Mouse (Mus musculus) lung, embryonic 15.5 days (tissue): ENCODE results near the gene Exoc4. TPM values are rescaled to one million over a fixed set of nuclear protein-coding genes. Genes with fewer than 3 reads are reported as not detected.

ENCODE experiments used
- ATAC-seq: fragments of 200-750 bp; cut with Nextera tagmentation; 2 replicates; pipeline ENCODE4 v1.8.0; 2017; ENCODE audit warnings: moderate number of reproducible peaks, borderline replicate concordance; ENCODE audit not compliant: low FRiP score, low TSS enrichment; ENCODE audit errors: extremely low read depth
- H3K27ac ChIP-seq: fragments of 300-500 bp; sonication (generic); 2 replicates; pipeline ENCODE4 v1.5.1; 2015; ENCODE audit warnings: moderate library complexity, mild to moderate bottlenecking, inconsistent platforms
- H3K27me3 ChIP-seq: fragments of 300-500 bp; sonication (generic); 2 replicates; pipeline ENCODE4 v1.6.1; 2015; ENCODE audit warnings: inconsistent platforms
- H3K36me3 ChIP-seq: fragments of 300-500 bp; sonication (generic); 2 replicates; pipeline ENCODE4 v1.6.1; 2015; ENCODE audit warnings: inconsistent platforms
- H3K4me1 ChIP-seq: fragments of 300-500 bp; sonication (generic); 2 replicates; pipeline ENCODE4 v1.6.1; 2015; ENCODE audit warnings: inconsistent platforms
- H3K4me2 ChIP-seq: fragments of 300-500 bp; sonication (generic); 2 replicates; pipeline ENCODE4 v1.6.1; 2015; ENCODE audit warnings: inconsistent platforms, mild to moderate bottlenecking, moderate library complexity
- H3K4me3 ChIP-seq: fragments of 300-500 bp; sonication (generic); 2 replicates; pipeline ENCODE4 v1.5.1; 2015; ENCODE audit warnings: mild to moderate bottlenecking, inconsistent platforms
- H3K9ac ChIP-seq: fragments of 300-500 bp; sonication (generic); 2 replicates; pipeline ENCODE4 v1.6.1; 2015; ENCODE audit warnings: inconsistent platforms
- H3K9me3 ChIP-seq: fragments of 300-500 bp; sonication (generic); 2 replicates; pipeline ENCODE4 v1.6.1; 2016; ENCODE audit warnings: inconsistent platforms
- WGBS: fragments of 180-500 bp; shearing (Covaris S2); methylation state at CpG from one replicate; pipeline ENCODE4 v1.1.7; 2015; 5-methylcytosine and 5-hydroxymethylcytosine counted together
- polyA plus RNA-seq: library from polyadenylated mRNA; unstranded; fragments of >200 nt; fragmentation: Nextera tagmentation; extraction: Ambion mirVana; gene quantifications from 2 replicates; pipeline ENCODE4 v1.2.1, GENCODE M21; 2015

Exoc4 gene
- polyA plus RNA-seq, 1 experiment from 2014 or later, result 40.8 TPM

DNA sequence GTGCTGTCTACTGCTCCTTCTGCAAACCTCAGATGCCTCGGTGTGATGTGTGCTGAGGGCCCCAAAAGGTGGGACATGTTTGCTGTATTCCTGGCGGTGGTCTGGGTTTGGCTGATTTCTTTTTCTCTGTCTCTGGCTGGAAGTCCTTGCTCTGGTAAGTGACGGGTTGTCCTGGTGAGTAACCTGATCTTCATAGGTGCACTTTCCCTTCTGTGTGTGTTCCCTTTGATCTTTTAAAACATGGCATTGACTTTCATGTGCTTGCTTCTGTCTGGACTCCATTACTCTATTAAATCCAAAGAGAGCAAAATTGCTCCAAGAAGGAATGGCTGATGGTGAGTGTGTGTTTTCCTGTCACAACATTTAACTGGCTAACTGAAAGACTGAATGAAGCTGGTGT lies 12.7 kb downstream of the Exoc4 start:
- ATAC-seq, result no peak
- no peak overlapping the region for H3K27ac ChIP-seq
- no peaks in the 10 kb centered on the region for H3K9me3 ChIP-seq
- WGBS, result 62% methylated on average over 3 of the region's 3 CpGs
- H3K27me3 ChIP-seq, result no peaks in the 10 kb centered on the region
- no peak overlapping the region for H3K9ac ChIP-seq
- H3K4me1 ChIP-seq, result peaks cover 21% of the 10 kb centered on the region
- H3K4me2 ChIP-seq, result no peak overlapping the region
- no peak overlapping the region for H3K4me3 ChIP-seq
- H3K36me3 ChIP-seq, result peaks cover 5% of the 10 kb centered on the region; the same call in 1 of the 2 replicates

DNA sequence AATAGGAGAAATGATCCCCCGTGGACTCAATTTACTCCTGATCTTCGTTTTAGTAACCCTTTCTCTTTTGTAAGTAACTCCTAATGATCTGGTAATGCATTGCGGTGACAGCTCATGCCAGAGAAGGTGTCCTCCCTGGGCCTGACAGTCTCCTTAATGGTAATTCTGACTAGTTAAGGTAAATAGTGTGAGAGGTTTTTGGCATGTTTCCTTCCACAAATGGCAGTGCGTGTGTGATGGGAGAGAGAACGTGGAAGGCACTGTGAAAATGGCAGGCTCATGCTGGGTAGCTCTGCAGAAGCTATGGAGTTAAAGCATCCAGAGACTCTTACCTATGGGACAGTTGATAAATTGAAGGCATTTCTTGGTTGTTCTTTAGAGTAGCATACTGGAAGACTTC lies 15.1 kb downstream of the Exoc4 start:
- Histone ChIP-seq H3K27ac (no peak overlapping the region), H3K9me3 (no peaks in the 10 kb centered on the region), H3K4me3 (no peak overlapping the region), H3K9ac (no peak overlapping the region), H3K4me2 (no peak overlapping the region), H3K36me3 (peaks cover 13% of the 10 kb centered on the region; the same call in 1 of the 2 replicates), H3K27me3 (no peaks in the 10 kb centered on the region), H3K4me1 (peaks cover 21% of the 10 kb centered on the region)
- 34% methylated on average over 5 of the region's 5 CpGs for WGBS
- ATAC-seq, result no peak

DNA sequence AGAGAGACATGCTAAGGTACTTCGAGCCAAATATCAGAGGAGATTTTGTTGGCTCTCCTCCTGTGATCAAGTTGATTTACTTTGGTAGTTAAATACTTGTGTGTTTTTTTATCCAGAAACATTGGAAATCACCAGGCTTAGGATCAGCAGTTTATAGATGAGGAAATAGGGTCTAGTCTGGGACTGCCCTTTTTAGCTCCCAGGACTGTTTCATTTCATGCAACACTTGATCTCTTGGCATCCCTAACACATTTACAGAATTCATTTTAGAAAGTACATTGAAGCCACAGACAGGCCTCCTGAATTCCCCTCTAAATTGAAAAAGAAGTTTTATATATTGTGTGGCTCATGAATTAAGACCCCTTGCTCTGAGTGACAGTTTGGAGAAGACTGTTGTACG lies 15.5 kb downstream of the Exoc4 start:
- Histone ChIP-seq H3K9ac (no peak overlapping the region), H3K9me3 (no peaks in the 10 kb centered on the region), H3K4me1 (peaks cover 21% of the 10 kb centered on the region), H3K4me3 (no peak overlapping the region), H3K27me3 (no peaks in the 10 kb centered on the region), H3K4me2 (no peak overlapping the region), H3K36me3 (peaks cover 13% of the 10 kb centered on the region; the same call in 1 of the 2 replicates), H3K27ac (no peak overlapping the region)
- ATAC-seq, result no peak; the same call in 1 of the 2 replicates
- 57% methylated on average over 2 of the region's 2 CpGs for WGBS

DNA sequence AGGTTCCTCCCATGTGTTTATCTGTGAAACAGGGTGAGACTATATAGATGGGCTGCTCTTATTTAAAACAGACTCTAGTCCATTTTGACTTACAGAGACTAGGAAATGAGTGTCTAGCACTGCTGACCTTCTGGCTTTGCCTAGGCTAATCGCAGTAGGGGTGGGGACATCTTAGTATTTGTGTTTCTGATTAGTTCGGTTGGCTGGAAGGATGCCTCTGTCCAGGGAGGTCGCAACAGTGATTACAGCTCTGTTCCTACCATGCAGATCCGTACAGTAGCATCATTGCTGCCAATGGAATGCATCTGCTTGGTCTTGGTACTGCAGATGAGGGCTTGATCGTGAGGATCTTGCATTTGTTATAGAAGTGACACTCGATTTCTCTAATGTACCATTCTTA lies 18.7 kb downstream of the Exoc4 start:
- H3K9me3 ChIP-seq, result no peaks in the 10 kb centered on the region
- peaks cover 19% of the 10 kb centered on the region for H3K4me1 ChIP-seq
- H3K9ac ChIP-seq, result no peak overlapping the region
- H3K27ac ChIP-seq, result no peak overlapping the region
- no peaks in the 10 kb centered on the region for H3K27me3 ChIP-seq
- no peak overlapping the region for H3K4me3 ChIP-seq
- no peak for ATAC-seq
- 77% methylated on average over 6 of the region's 6 CpGs for WGBS
- H3K4me2 ChIP-seq, result no peak overlapping the region
- peaks cover 13% of the 10 kb centered on the region; the same call in 1 of the 2 replicates for H3K36me3 ChIP-seq

DNA sequence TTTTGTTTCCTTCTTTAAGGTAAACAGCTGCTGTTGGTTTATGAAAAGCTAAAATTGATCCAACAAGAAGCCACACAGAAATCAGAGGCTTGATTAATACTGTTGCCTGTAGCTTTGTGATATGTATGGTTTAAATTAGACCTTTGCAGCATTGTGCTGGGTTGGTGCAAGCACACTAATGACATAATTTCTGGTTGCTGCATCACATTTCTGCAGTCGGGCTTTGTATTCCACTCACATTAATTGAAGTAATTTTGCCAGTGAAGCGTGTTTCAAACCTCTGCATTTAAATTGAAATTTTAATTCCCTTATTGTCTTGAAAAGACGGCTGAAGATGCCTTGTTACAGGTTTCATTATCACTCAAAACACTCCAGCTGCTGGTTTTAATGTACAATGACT lies 34.6 kb downstream of the Exoc4 start:
- WGBS, result 82% methylated on average over 3 of the region's 3 CpGs
- Histone ChIP-seq H3K27ac (no peak overlapping the region), H3K36me3 (no peaks in the 10 kb centered on the region), H3K27me3 (no peaks in the 10 kb centered on the region), H3K4me3 (no peak overlapping the region), H3K9ac (no peak overlapping the region), H3K4me1 (no peaks in the 10 kb centered on the region), H3K9me3 (no peaks in the 10 kb centered on the region), H3K4me2 (no peak overlapping the region)
- no peak for ATAC-seq

DNA sequence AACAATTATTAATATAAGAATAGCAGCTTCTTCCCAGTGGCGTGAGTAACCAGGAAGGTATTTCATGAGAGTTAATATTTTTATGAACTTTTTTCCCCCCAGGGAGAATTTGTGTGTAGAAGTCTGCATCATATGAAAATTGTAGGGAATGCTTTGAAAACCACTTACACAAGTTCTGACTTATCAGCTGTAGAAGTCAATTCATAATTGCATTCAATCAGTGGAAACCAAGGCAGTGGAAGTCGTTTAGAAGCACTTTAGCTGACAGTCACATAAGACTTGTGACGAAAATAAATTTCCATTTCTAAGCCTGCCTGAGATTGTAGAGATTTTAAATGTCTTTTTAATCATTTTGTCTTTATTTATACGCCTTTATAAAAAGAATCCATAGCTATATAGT lies 35.1 kb downstream of the Exoc4 start:
- no peak overlapping the region for H3K27ac ChIP-seq
- H3K36me3 ChIP-seq, result no peaks in the 10 kb centered on the region
- no peak overlapping the region for H3K4me2 ChIP-seq
- WGBS, result 77% methylated on average over 4 of the region's 4 CpGs
- ATAC-seq, result no peak
- no peaks in the 10 kb centered on the region for H3K27me3 ChIP-seq
- H3K4me1 ChIP-seq, result no peaks in the 10 kb centered on the region
- no peak overlapping the region for H3K9ac ChIP-seq
- H3K9me3 ChIP-seq, result no peaks in the 10 kb centered on the region
- H3K4me3 ChIP-seq, result no peak overlapping the region

DNA sequence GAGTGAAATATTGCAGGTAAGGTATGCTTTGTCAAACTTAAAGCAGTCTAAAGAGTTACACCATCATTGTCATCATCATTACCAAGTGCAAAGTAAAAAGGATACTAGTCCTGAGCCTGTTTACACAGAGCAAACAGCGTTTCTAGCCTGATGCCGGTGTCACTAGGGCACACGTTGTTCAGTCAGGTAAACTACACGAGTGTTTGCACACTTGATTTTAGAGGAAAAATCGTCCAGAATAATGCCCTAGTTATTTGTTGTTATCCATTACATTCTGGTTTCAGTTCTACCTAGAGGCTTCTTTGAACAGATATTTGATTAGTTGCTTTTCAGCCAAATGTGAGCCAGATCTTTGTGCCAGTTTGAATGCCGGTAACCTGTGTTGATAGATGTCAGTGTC lies 37.5 kb downstream of the Exoc4 start:
- H3K9me3 ChIP-seq, result no peaks in the 10 kb centered on the region
- ATAC-seq, result no peak
- H3K4me1 ChIP-seq, result no peaks in the 10 kb centered on the region
- no peak overlapping the region for H3K4me2 ChIP-seq
- 56% methylated on average over 6 of the region's 6 CpGs for WGBS
- no peaks in the 10 kb centered on the region for H3K36me3 ChIP-seq
- H3K4me3 ChIP-seq, result no peak overlapping the region
- H3K9ac ChIP-seq, result no peak overlapping the region
- no peaks in the 10 kb centered on the region for H3K27me3 ChIP-seq
- no peak overlapping the region for H3K27ac ChIP-seq

DNA sequence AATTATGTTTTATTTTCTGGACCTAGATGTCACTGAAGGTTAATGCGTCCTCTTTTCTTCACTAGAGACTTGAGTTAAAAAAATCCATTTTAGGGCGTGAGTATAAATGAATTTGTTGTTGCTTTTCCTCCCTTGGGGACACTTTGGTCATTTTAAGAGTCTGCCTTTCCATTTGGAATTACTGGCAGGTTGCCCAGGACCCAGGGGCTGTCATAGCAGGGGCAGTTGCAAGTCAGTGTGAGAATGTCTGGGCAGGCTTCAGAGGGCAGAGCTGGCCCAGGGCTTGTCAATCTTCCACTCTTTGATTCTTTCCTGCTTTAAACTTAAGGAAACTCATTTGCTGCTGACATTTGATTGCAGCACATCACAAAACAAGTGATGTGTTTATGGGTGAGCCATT lies 45.7 kb downstream of the Exoc4 start:
- H3K9me3 ChIP-seq, result no peaks in the 10 kb centered on the region
- ATAC-seq, result no peak
- no peaks in the 10 kb centered on the region for H3K36me3 ChIP-seq
- no peak overlapping the region for H3K9ac ChIP-seq
- H3K4me2 ChIP-seq, result no peak overlapping the region
- H3K27me3 ChIP-seq, result no peaks in the 10 kb centered on the region
- H3K4me1 ChIP-seq, result no peaks in the 10 kb centered on the region
- H3K27ac ChIP-seq, result no peak overlapping the region
- no peak overlapping the region for H3K4me3 ChIP-seq
- WGBS, result 66% methylated on average over 2 of the region's 2 CpGs

DNA sequence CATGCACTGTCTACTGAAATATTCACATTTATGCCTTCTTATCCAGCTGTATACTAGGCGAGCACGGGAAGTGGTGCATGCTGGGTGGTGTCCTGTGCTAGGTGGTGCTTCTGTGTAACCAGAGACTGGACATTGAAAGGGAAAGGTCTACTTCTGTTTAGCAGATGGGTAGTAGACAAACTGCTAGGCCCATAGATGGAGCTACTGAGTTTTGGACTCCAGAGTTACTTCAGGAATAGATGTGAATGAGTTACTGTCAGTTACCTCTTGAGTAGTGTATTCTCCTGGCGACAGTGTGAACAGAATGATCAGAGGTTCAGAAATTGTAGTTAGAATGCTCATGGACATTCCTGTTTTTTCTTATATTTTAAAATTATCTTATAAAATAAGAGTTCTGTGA lies 48.7 kb downstream of the Exoc4 start:
- Histone ChIP-seq H3K4me1 (no peaks in the 10 kb centered on the region), H3K9me3 (no peaks in the 10 kb centered on the region), H3K27me3 (no peaks in the 10 kb centered on the region), H3K36me3 (no peaks in the 10 kb centered on the region), H3K27ac (no peak overlapping the region), H3K4me3 (no peak overlapping the region), H3K4me2 (no peak overlapping the region), H3K9ac (no peak overlapping the region)
- ATAC-seq, result no peak
- WGBS, result 88% methylated on average over 3 of the region's 3 CpGs

DNA sequence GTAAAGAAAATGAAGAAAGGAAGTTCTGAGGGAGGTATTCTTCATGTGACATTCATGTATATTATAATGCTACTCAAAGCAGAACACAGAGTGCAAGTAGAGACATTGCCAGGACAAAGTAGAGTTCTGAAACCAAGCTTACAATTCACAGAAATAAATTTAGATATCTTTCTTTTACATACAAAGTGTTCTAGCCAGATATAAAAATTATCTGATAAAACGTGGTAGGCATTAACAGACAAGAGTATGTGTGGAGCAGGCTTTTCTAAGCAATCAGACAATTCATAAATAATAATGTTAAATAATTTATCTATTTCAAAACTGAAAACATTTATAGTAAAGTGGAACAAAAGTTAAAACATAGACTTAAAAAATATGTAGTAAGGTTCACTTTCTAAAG lies 49.9 kb downstream of the Exoc4 start:
- no peak for ATAC-seq

DNA sequence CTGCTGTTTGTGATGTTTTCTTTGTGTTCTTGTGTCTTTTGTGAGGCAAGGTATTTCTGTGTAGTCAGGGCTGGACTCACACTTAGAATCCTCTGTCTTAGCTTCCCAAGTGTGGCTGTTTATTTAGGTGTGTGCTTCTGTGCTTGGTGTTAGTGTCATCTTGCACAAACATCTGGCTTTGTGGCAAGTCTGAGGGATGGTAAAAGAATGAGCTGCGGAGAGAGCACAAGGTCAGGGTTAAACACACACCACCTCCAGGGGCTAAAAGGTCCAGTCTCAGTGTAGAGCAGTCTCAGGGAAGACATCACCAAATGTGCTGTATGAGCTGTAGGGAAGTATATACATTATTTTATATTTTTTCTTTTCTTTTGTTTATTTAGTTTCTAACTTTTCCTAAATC lies 57.1 kb downstream of the Exoc4 start:
- Histone ChIP-seq H3K9ac (no peak overlapping the region), H3K27me3 (no peaks in the 10 kb centered on the region), H3K36me3 (0 out of 2 replicates have a peak, but pooled peaks cover 3% of the 10 kb centered on the region), H3K4me3 (no peak overlapping the region), H3K9me3 (no peaks in the 10 kb centered on the region), H3K4me1 (no peaks in the 10 kb centered on the region), H3K27ac (no peak overlapping the region), H3K4me2 (no peak overlapping the region)
- ATAC-seq, result no peak
- WGBS, result 39% methylated on average over 1 of the region's 1 CpGs

More for the DNA sequence above, 49.9 kb downstream of the Exoc4 start:
- Histone ChIP-seq H3K27me3 (no peaks in the 10 kb centered on the region), H3K9ac (no peak overlapping the region), H3K4me1 (no peaks in the 10 kb centered on the region), H3K4me2 (no peak overlapping the region), H3K4me3 (no peak overlapping the region), H3K27ac (no peak overlapping the region), H3K9me3 (no peaks in the 10 kb centered on the region), H3K36me3 (no peaks in the 10 kb centered on the region)
- WGBS, result 61% methylated on average over 1 of the region's 1 CpGs

DNA sequence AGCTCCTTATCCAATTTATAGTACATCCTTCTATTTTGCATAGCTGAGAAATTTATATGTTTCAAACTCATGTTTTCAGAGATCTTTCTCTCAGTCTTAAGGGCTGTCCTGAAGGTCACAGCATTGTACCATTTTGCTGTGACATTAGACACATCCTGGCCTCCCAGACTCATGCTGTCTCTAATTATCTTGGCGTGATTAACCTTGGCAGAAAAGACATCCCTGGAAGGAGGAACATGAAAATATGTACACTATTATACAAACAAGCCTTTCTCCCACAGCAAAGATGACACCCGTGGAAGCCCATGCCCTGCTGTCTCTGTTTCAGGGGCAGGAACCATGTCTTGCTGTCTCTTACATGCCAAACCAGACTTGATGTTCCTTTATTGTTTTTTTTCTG lies 59.8 kb downstream of the Exoc4 start:
- H3K9me3 ChIP-seq, result no peaks in the 10 kb centered on the region
- no peak overlapping the region for H3K4me3 ChIP-seq
- no peak for ATAC-seq
- 0 out of 2 replicates have a peak, but pooled peaks cover 3% of the 10 kb centered on the region for H3K36me3 ChIP-seq
- H3K27ac ChIP-seq, result no peak overlapping the region
- H3K9ac ChIP-seq, result no peak overlapping the region
- H3K4me1 ChIP-seq, result no peaks in the 10 kb centered on the region
- 76% methylated on average over 2 of the region's 2 CpGs for WGBS
- no peak overlapping the region for H3K4me2 ChIP-seq
- no peaks in the 10 kb centered on the region for H3K27me3 ChIP-seq

DNA sequence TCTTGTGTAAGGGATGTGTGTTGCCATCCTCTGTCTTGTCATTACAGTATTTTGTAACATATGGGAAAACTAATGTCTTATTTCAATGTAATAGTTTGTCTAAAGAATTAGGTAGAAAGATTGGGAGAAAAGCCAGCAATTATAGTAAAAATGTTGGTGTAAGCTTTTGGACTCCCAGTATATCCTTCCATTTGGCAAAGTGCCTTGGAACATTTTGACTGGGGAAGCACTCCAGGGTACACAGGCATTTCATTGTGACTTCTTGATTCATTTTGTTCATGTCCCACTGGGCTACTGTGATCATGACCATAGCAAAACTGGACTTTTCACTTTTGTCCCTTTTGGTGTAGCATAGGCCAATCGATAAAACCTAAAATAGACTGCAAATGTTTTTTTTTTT lies 61.6 kb downstream of the Exoc4 start:
- Histone ChIP-seq H3K9ac (no peak overlapping the region), H3K27me3 (no peaks in the 10 kb centered on the region), H3K27ac (no peak overlapping the region), H3K9me3 (no peaks in the 10 kb centered on the region), H3K4me1 (no peaks in the 10 kb centered on the region), H3K36me3 (0 out of 2 replicates have a peak, but pooled peaks cover 3% of the 10 kb centered on the region), H3K4me3 (no peak overlapping the region), H3K4me2 (no peak overlapping the region)
- 96% methylated on average over 1 of the region's 1 CpGs for WGBS
- ATAC-seq, result no peak
